In the genomic region with DNA sequence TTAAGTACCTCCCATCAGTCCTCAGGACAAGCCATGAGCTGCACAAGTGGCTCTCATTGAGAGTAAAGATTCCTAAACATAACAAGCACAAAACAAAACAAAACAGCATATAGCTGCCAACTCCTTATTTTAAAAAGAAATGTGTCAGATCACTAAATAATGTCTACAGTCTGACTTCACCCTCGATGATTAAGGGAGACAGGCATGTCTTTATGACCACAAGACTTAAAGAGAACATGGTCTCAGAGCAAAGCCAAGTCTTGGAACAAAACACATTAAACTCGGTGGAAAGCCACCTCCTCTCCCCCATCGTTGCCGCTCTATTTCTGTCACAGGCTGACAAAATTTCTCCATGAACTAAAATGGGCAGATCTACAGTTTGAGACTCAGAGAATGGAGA, we compare ENCODE assay signal across 29 mouse cellular contexts. TPM values are rescaled to one million over a fixed set of nuclear protein-coding genes. Genes with fewer than 3 reads are reported as not detected.
DNase-seq lines count a peak whose midpoint lies in the region; ATAC-seq and TF ChIP-seq lines count a peak whose summit lies in the region.
"Had no signal": no experiment of that assay in that cellular context is flagged by ENCODE, and none has a peak within 500 bp of the region (broad histone marks: within the 10 kb centered on the region; RNA-seq: fewer than 3 reads in every experiment).

No protein-coding gene starts in this region.

- H3K36me3 ChIP-seq in neural tube, embryonic 15.5 days: no peaks in the 10 kb centered on the region
- H3K36me3 ChIP-seq: embryonic facial prominence, embryonic 10.5 days; embryonic facial prominence, embryonic 12.5 days; forebrain, embryonic 10.5 days; forebrain, embryonic 12.5 days; G1E had no signal

- 0 out of 2 replicates have a peak overlapping the region, but pooled peaks have one; percentile 8 for H3K27ac ChIP-seq in embryonic fibroblast, embryonic 13.5 days (ENCODE audit: insufficient read depth, low read length)
- no peak overlapping the region for H3K27ac ChIP-seq in neural tube, embryonic 15.5 days (replicated peaks)
- H3K27ac ChIP-seq: embryonic facial prominence, embryonic 10.5 days; embryonic facial prominence, embryonic 12.5 days; forebrain, embryonic 10.5 days; forebrain, embryonic 12.5 days had no signal

- 91% methylated on average over 4 of the region's 4 CpGs for WGBS in neural tube, embryonic 15.5 days

- no peaks in the 10 kb centered on the region for H3K4me1 ChIP-seq in embryonic fibroblast, embryonic 13.5 days (ENCODE audit: control insufficient read depth, insufficient read depth, low read length)
- H3K4me1 ChIP-seq in neural tube, embryonic 15.5 days: no peaks in the 10 kb centered on the region
- H3K4me1 ChIP-seq: embryonic facial prominence, embryonic 10.5 days; forebrain, embryonic 10.5 days; forebrain, embryonic 12.5 days had no signal

- intact Hi-C loops in left cerebral cortex, postnatal 10 days (cut with DNase I): no loop called here

- DNase-seq in 3T3-L1 (ENCODE audit: low read depth, low spot score) (peak; percentile 56), NIH3T3 (ENCODE audit: low read depth) (peak; percentile 55)
- DNase-seq in left cerebral cortex, postnatal 10 days (ENCODE audit: extremely low spot score in 1 of 2, low spot score in 2 of 2): no peak
- no peak for DNase-seq in lung, postnatal 14 days
- DNase-seq: adrenal gland, adult 8-10 months; adrenal gland, postnatal 14 days; adrenal gland, postnatal 36 days; B cell, adult 2 months; cerebellum, adult 11-12 months; cerebellum, adult 2 months; cerebellum, adult 9-10 months; cerebellum, postnatal 10 days; cerebellum, postnatal 25 days had no signal

- H3K4me2 ChIP-seq in neural tube, embryonic 15.5 days: no peak overlapping the region
- H3K4me2 ChIP-seq: embryonic facial prominence, embryonic 12.5 days; forebrain, embryonic 12.5 days had no signal

- no peak overlapping the region for H3K9ac ChIP-seq in neural tube, embryonic 15.5 days (replicated peaks)
- H3K9ac ChIP-seq: embryonic facial prominence, embryonic 12.5 days; forebrain, embryonic 12.5 days had no signal

- no peak for ATAC-seq in neural tube, embryonic 15.5 days (ENCODE audit: low FRiP score)
- ATAC-seq: activated CD4-positive, CD25-positive, alpha-beta regulatory T cell, adult 4 months; CD4-positive, CD25-positive, alpha-beta regulatory T cell, adult 4 months; forebrain, embryonic 14.5 days; forebrain, embryonic 16.5 days had no signal

- H3K27me3 ChIP-seq in neural tube, embryonic 15.5 days (replicated peaks): no peaks in the 10 kb centered on the region
- H3K27me3 ChIP-seq: embryonic facial prominence, embryonic 12.5 days; forebrain, embryonic 12.5 days had no signal

- H3K4me3 ChIP-seq in embryonic fibroblast, embryonic 13.5 days (ENCODE audit: insufficient read depth, low read length): no peak overlapping the region
- H3K4me3 ChIP-seq in neural tube, embryonic 15.5 days (replicated peaks): no peak overlapping the region
- H3K4me3 ChIP-seq: embryonic facial prominence, embryonic 10.5 days; embryonic facial prominence, embryonic 12.5 days; erythroblast, embryonic 14.5 days; forebrain, embryonic 10.5 days; forebrain, embryonic 12.5 days had no signal

- no peak for TF ChIP-seq CTCF in embryonic fibroblast, embryonic 13.5 days (IDR thresholded peaks at IDR 0.05; ENCODE audit: borderline replicate concordance, insufficient read depth, low read length)

- no peaks in the 10 kb centered on the region for H3K9me3 ChIP-seq in neural tube, embryonic 15.5 days (replicated peaks)
- H3K9me3 ChIP-seq: embryonic facial prominence, embryonic 10.5 days; embryonic facial prominence, embryonic 12.5 days; forebrain, embryonic 10.5 days; forebrain, embryonic 12.5 days; G1E had no signal

- no peak for TF ChIP-seq POLR2A in embryonic fibroblast, embryonic 13.5 days (IDR thresholded peaks at IDR 0.05; ENCODE audit: low read depth, low read length)

RNA-seq across cellular contexts. Expression of a gene that starts 1.2 kb away (rescaled TPM):
- not detected in 2 replicates for polyA plus RNA-seq in embryonic fibroblast, embryonic 13.5 days (2011; ENCODE audit: insufficient read length, low read depth, missing spikeins)
- total RNA-seq in left cerebral cortex, postnatal 10 days (2021): not detected
- 0.03 and 0.05 TPM in 2 replicates for polyA plus RNA-seq in neural tube, embryonic 15.5 days (2015; fragmentation: Nextera tagmentation; extraction: Ambion mirVana)
- total RNA-seq: adrenal gland, adult 18-20 months; adrenal gland, adult 8-10 months; adrenal gland, postnatal 14 days; adrenal gland, postnatal 36 days; CH12.LX had no signal
- polyA plus RNA-seq: CD4-positive, CD25-positive, alpha-beta regulatory T cell, adult 4 months; cerebellum, adult 2 months; cortical plate, adult 2 months; embryonic facial prominence, embryonic 14.5 days; erythroblast, embryonic 14.5 days; forebrain, embryonic 10.5 days; forebrain, embryonic 12.5 days; forebrain, embryonic 14.5 days; forebrain, embryonic 16.5 days; G1E had no signal

RNA-seq across cellular contexts. Expression of a gene that starts 19.5 kb away (rescaled TPM):
- polyA plus RNA-seq in embryonic fibroblast, embryonic 13.5 days (2011; ENCODE audit: insufficient read length, low read depth, missing spikeins): 28.9 and 33.4 TPM in 2 replicates
- total RNA-seq in left cerebral cortex, postnatal 10 days (2021): 10 to 100 TPM; 43.8 to 45.9 TPM
- polyA plus RNA-seq in neural tube, embryonic 15.5 days (2015; fragmentation: Nextera tagmentation; extraction: Ambion mirVana): 37.7 and 39.2 TPM in 2 replicates

RNA-seq across cellular contexts. Expression of a gene that starts 20.1 kb away (rescaled TPM):
- polyA plus RNA-seq in embryonic fibroblast, embryonic 13.5 days (2011; ENCODE audit: insufficient read length, low read depth, missing spikeins): 0.47 TPM in 1 of 2 replicates, not detected in the other
- 1 to 10 TPM; 2.2 to 2.8 TPM for total RNA-seq in left cerebral cortex, postnatal 10 days (2021)
- polyA plus RNA-seq in neural tube, embryonic 15.5 days (2015; fragmentation: Nextera tagmentation; extraction: Ambion mirVana): 3.0 and 4.4 TPM in 2 replicates
- total RNA-seq: CH12.LX had no signal
- polyA plus RNA-seq: CD4-positive, CD25-positive, alpha-beta regulatory T cell, adult 4 months; erythroblast, embryonic 14.5 days had no signal

Comparison
In these comparisons a context has a peak if more than half of its experiments do, and no peak if none do; other contexts are left out.
1. DNase-seq: peak in 3T3-L1 (single experiment) and NIH3T3 (single experiment); none in left cerebral cortex, postnatal 10 days (0 of 2) and lung, postnatal 14 days (single experiment).